Mouse (Mus musculus): ENCODE data around the gene Zfp410. TPM values are rescaled to one million over a fixed set of nuclear protein-coding genes. Genes with fewer than 3 reads are reported as not detected.
"Not testable (repeated sequence)": the region's sequence is repeated elsewhere in the genome, so short reads cannot be mapped to it uniquely, and the experiment has no call there.

The Zfp410 gene
- polyA plus RNA-seq, 1 experiment from 2014 or later, result 52.0 TPM

GRCm38 (mm10) chr12:84288461-84288860 lies 28.2 kb upstream of the Zfp410 start:
- 62% methylated on average over 3 of the region's 3 CpGs for whole genome bisulfite sequencing
- no peak for ATAC-seq (ENCODE audit: extremely low read depth, insufficient number of reproducible peaks, low FRiP score, low TSS enrichment)

GRCm38 (mm10) chr12:84297851-84298250 lies 18.8 kb upstream of the Zfp410 start:
- 92% methylated on average over 6 of the region's 6 CpGs for WGBS
- Histone ChIP-seq H3K4me3 (no peak overlapping the region), H3K36me3 (peaks cover 93% of the 10 kb centered on the region), H3K9ac (no peak overlapping the region), H3K27ac (replicated peaks) (no peak overlapping the region), H3K9me3 (no peaks in the 10 kb centered on the region), H3K4me2 (no peak overlapping the region), H3K27me3 (replicated peaks) (no peaks in the 10 kb centered on the region), H3K4me1 (no peaks in the 10 kb centered on the region)
- ATAC-seq (ENCODE audit: extremely low read depth, insufficient number of reproducible peaks, low FRiP score, low TSS enrichment), result no peak

More at GRCm38 (mm10) chr12:84288461-84288860, 28.2 kb upstream of the Zfp410 start:
- no peaks in the 10 kb centered on the region for H3K27me3 ChIP-seq (replicated peaks)
- H3K9me3 ChIP-seq, result no peaks in the 10 kb centered on the region
- no peak overlapping the region for H3K9ac ChIP-seq
- no peak overlapping the region for H3K4me2 ChIP-seq
- H3K36me3 ChIP-seq, result peaks cover 20% of the 10 kb centered on the region
- no peak overlapping the region for H3K4me3 ChIP-seq
- no peak overlapping the region for H3K27ac ChIP-seq (replicated peaks)
- peaks cover 24% of the 10 kb centered on the region for H3K4me1 ChIP-seq

- Histone ChIP-seq H3K9ac (no peak overlapping the region), H3K4me1 (no peaks in the 10 kb centered on the region), H3K4me2 (no peak overlapping the region), H3K27me3 (replicated peaks) (no peaks in the 10 kb centered on the region), H3K9me3 (no peaks in the 10 kb centered on the region), H3K36me3 (peaks cover 94% of the 10 kb centered on the region), H3K4me3 (no peak overlapping the region), H3K27ac (replicated peaks) (no peak overlapping the region)
- WGBS, result 92% methylated on average over 2 of the region's 2 CpGs
- no peak for ATAC-seq (ENCODE audit: extremely low read depth, insufficient number of reproducible peaks, low FRiP score, low TSS enrichment)
These were observed 17.4 kb upstream of the Zfp410 start for GRCm38 (mm10) chr12:84299265-84299664.

- H3K9me3 ChIP-seq, result no peaks in the 10 kb centered on the region
- peaks cover 92% of the 10 kb centered on the region for H3K36me3 ChIP-seq
- ATAC-seq (ENCODE audit: extremely low read depth, insufficient number of reproducible peaks, low FRiP score, low TSS enrichment), result no peak
- no peaks in the 10 kb centered on the region for H3K27me3 ChIP-seq (replicated peaks)
- no peak overlapping the region for H3K4me2 ChIP-seq
- WGBS, result 89% methylated on average over 5 of the region's 5 CpGs
- H3K9ac ChIP-seq, result no peak overlapping the region
- no peaks in the 10 kb centered on the region for H3K4me1 ChIP-seq
- no peak overlapping the region for H3K27ac ChIP-seq (replicated peaks)
- H3K4me3 ChIP-seq, result no peak overlapping the region
These were observed 12.6 kb upstream of the Zfp410 start for GRCm38 (mm10) chr12:84304101-84304500.

- no peak overlapping the region for H3K4me3 ChIP-seq
- peaks cover 92% of the 10 kb centered on the region for H3K36me3 ChIP-seq
- H3K27ac ChIP-seq (replicated peaks), result no peak overlapping the region
- H3K4me2 ChIP-seq, result no peak overlapping the region
- WGBS, result 77% methylated on average over 1 of the region's 1 CpGs
- no peak overlapping the region for H3K9ac ChIP-seq
- no peak for ATAC-seq (ENCODE audit: extremely low read depth, insufficient number of reproducible peaks, low FRiP score, low TSS enrichment)
- no peaks in the 10 kb centered on the region for H3K27me3 ChIP-seq (replicated peaks)
- no peaks in the 10 kb centered on the region for H3K9me3 ChIP-seq
- no peaks in the 10 kb centered on the region for H3K4me1 ChIP-seq
These were observed 12.1 kb upstream of the Zfp410 start for GRCm38 (mm10) chr12:84304554-84304953.

- Histone ChIP-seq H3K4me2 (no peak overlapping the region), H3K4me3 (no peak overlapping the region), H3K27ac (replicated peaks) (no peak overlapping the region), H3K36me3 (peaks cover 54% of the 10 kb centered on the region), H3K9me3 (no peaks in the 10 kb centered on the region), H3K9ac (no peak overlapping the region), H3K27me3 (replicated peaks) (no peaks in the 10 kb centered on the region), H3K4me1 (peaks cover 13% of the 10 kb centered on the region)
- no peak for ATAC-seq (ENCODE audit: extremely low read depth, insufficient number of reproducible peaks, low FRiP score, low TSS enrichment)
- 63% methylated on average over 4 of the region's 5 CpGs for WGBS
These were observed 5.3 kb upstream of the Zfp410 start for GRCm38 (mm10) chr12:84311306-84311705.

GRCm38 (mm10) chr12:84316006-84316405 lies 646 bp upstream of the Zfp410 start:
- Histone ChIP-seq H3K4me3 (peak overlapping the region; percentile 88), H3K9me3 (no peaks in the 10 kb centered on the region), H3K4me2 (peak overlapping the region; percentile 81), H3K36me3 (peaks cover 19% of the 10 kb centered on the region), H3K4me1 (peaks cover 31% of the 10 kb centered on the region), H3K27me3 (replicated peaks) (no peaks in the 10 kb centered on the region), H3K9ac (peak overlapping the region; percentile 97), H3K27ac (replicated peaks) (peak overlapping the region; percentile 97)
- no peak for ATAC-seq (ENCODE audit: extremely low read depth, insufficient number of reproducible peaks, low FRiP score, low TSS enrichment)
- WGBS, result 26% methylated on average over 7 of the region's 7 CpGs

GRCm38 (mm10) chr12:84327111-84327512 lies 10.5 kb downstream of the Zfp410 start:
- WGBS, result 31% methylated on average over 4 of the region's 4 CpGs
- ATAC-seq (ENCODE audit: extremely low read depth, insufficient number of reproducible peaks, low FRiP score, low TSS enrichment), result peak; percentile 14; the same call in 1 of the 2 replicates
- H3K27me3 ChIP-seq (replicated peaks), result no peaks in the 10 kb centered on the region
- H3K4me2 ChIP-seq, result no peak overlapping the region
- H3K9me3 ChIP-seq, result no peaks in the 10 kb centered on the region
- no peak overlapping the region for H3K9ac ChIP-seq
- peaks cover 16% of the 10 kb centered on the region for H3K4me1 ChIP-seq
- H3K4me3 ChIP-seq, result no peak overlapping the region
- H3K36me3 ChIP-seq, result peaks cover 79% of the 10 kb centered on the region
- H3K27ac ChIP-seq (replicated peaks), result peak overlapping the region; percentile 55

GRCm38 (mm10) chr12:84336963-84337625 lies 20.4 kb downstream of the Zfp410 start:
- Histone ChIP-seq H3K9ac (no peak overlapping the region), H3K36me3 (peaks cover 94% of the 10 kb centered on the region), H3K4me2 (no peak overlapping the region), H3K4me1 (no peaks in the 10 kb centered on the region), H3K27me3 (replicated peaks) (no peaks in the 10 kb centered on the region), H3K9me3 (no peaks in the 10 kb centered on the region), H3K27ac (replicated peaks) (no peak overlapping the region), H3K4me3 (no peak overlapping the region)
- 88% methylated on average over 11 of the region's 11 CpGs for WGBS
- ATAC-seq (ENCODE audit: extremely low read depth, insufficient number of reproducible peaks, low FRiP score, low TSS enrichment), result no peak

GRCm38 (mm10) chr12:84347192-84347591 lies 30.5 kb downstream of the Zfp410 start:
- no peak for ATAC-seq (ENCODE audit: extremely low read depth, insufficient number of reproducible peaks, low FRiP score, low TSS enrichment)
- Histone ChIP-seq H3K36me3 (peaks cover 64% of the 10 kb centered on the region), H3K4me2 (no peak overlapping the region)

GRCm38 (mm10) chr12:84358699-84359098 lies 42.0 kb downstream of the Zfp410 start:
- not testable (repeated sequence) for H3K9ac ChIP-seq
- 65% methylated on average over 2 of the region's 2 CpGs for WGBS

More at GRCm38 (mm10) chr12:84347192-84347591, 30.5 kb downstream of the Zfp410 start:
- 40% methylated on average over 2 of the region's 2 CpGs for WGBS
- H3K9ac ChIP-seq, result no peak overlapping the region
- no peak overlapping the region for H3K27ac ChIP-seq (replicated peaks)
- H3K9me3 ChIP-seq, result no peaks in the 10 kb centered on the region
- no peaks in the 10 kb centered on the region; the same call in 1 of the 2 replicates for H3K4me1 ChIP-seq
- H3K27me3 ChIP-seq (replicated peaks), result no peaks in the 10 kb centered on the region
- no peak overlapping the region for H3K4me3 ChIP-seq

More at GRCm38 (mm10) chr12:84358699-84359098, 42.0 kb downstream of the Zfp410 start:
- not testable (repeated sequence) for H3K27ac ChIP-seq (replicated peaks); H3K4me3 ChIP-seq; ATAC-seq (ENCODE audit: extremely low read depth, insufficient number of reproducible peaks, low FRiP score, low TSS enrichment); H3K4me2 ChIP-seq; H3K9me3 ChIP-seq; H3K27me3 ChIP-seq (replicated peaks)
- Histone ChIP-seq H3K36me3 (peaks cover 39% of the 10 kb centered on the region), H3K4me1 (peaks cover 36% of the 10 kb centered on the region)

All from heart, embryonic 13.5 days (tissue).